Mouse (Mus musculus): Measurements from ENCODE around the gene Prkar1a.

- TF ChIP-seq CTCF (IDR thresholded peaks at IDR 0.05; ENCODE audit: borderline replicate concordance, insufficient read depth, low read length), result no peak
- no peak for TF ChIP-seq POLR2A (IDR thresholded peaks at IDR 0.05; ENCODE audit: low read depth, low read length)
These were observed 21.6 kb upstream of the Prkar1a start for GRCm38 (mm10) chr11:109627648-109628047.
